Mouse (Mus musculus) cortical plate, adult 2 months (tissue): ENCODE measurements around the gene Mbnl2.

ENCODE experiments used
- CTCF ChIP-seq: fragments of 200-500 bp; IDR thresholded peaks from 2 replicates; pipeline ENCODE4 v1.5.1; 2011; ENCODE audit warnings: mild to moderate bottlenecking, control low read depth, low read length; ENCODE audit not compliant: insufficient read depth; ENCODE audit errors: extremely low read depth
- POLR2A ChIP-seq: fragments of 200-500 bp; IDR thresholded peaks from 2 replicates; pipeline ENCODE4 v1.6.1; 2011; ENCODE audit warnings: mild to moderate bottlenecking, low read length, control low read depth; ENCODE audit not compliant: insufficient read depth; ENCODE audit errors: extremely low read depth

DNA sequence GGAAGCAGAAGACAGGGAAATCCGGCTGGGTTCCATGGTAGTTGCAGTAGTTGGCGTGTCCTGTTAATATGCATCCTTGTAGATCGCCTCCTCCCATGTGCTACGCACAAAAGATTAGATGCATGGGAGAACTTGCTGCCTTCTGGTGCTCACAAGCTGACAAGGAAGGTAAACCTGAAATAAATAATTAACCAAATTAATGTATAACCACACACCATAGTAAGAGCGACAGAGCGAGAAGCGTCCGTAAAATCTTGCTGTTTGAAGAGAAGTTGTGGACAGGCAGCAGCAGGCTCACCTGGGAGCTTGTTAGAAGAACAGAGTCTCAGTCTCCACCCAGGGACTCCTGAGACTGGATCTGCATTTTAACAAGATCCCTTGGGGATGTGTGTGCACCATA is 4.4 kb upstream of the Mbnl2 start:
- TF ChIP-seq CTCF (no peak), POLR2A (no peak)
